Mouse (Mus musculus) ES-E14 (cell line): ENCODE results near the gene Myo5c.

Source experiments
- HCFC1 ChIP-seq: IDR thresholded peaks from 2 replicates; pipeline ENCODE4 v1.6.1; 2012; ENCODE audit warnings: low read length, inconsistent platforms, borderline replicate concordance; ENCODE audit not compliant: insufficient read depth
- MAFK ChIP-seq: IDR thresholded peaks from 2 replicates; pipeline ENCODE4 v1.6.1; 2014; ENCODE audit warnings: mild to moderate bottlenecking, low read depth, low read length, inconsistent platforms; ENCODE audit not compliant: insufficient read depth
- ZNF384 ChIP-seq: IDR thresholded peaks from 2 replicates; pipeline ENCODE4 v1.6.1; 2012; ENCODE audit warnings: low read depth, low read length, inconsistent platforms

GRCm38 (mm10) chr9:75303033-75303432 is 71.2 kb downstream of the Myo5c start:
- TF ChIP-seq MAFK, result no peak
- TF ChIP-seq ZNF384, result no peak
- no peak for TF ChIP-seq HCFC1
